Mouse (Mus musculus) midbrain, embryonic 14.5 days (tissue): ENCODE results near the gene Itga3. TPM values are rescaled to one million over a fixed set of nuclear protein-coding genes. Genes with fewer than 3 reads are reported as not detected.

Source experiments
- ATAC-seq: fragments of 200-750 bp; cut with Nextera tagmentation; 2 replicates; pipeline ENCODE4 v1.8.0; 2017; ENCODE audit warnings: moderate number of reproducible peaks, moderate library complexity; ENCODE audit not compliant: low FRiP score, low TSS enrichment
- DNase-seq: peaks from one replicate; pipeline ENCODE4 v3.0.0-alpha.2; 2015
- H3K27ac ChIP-seq: fragments of 300-500 bp; sonication (generic); replicated peaks from 2 replicates; pipeline ENCODE4 v1.5.1; 2014; ENCODE audit warnings: mild to moderate bottlenecking, low read depth, low read length, moderate library complexity
- H3K27me3 ChIP-seq: fragments of 300-500 bp; sonication (generic); 2 replicates; pipeline ENCODE4 v1.6.1; 2014; ENCODE audit warnings: low read length, control low read depth, mixed read lengths; ENCODE audit not compliant: control insufficient read depth, insufficient read depth
- H3K36me3 ChIP-seq: fragments of 300-500 bp; sonication (generic); 2 replicates; pipeline ENCODE4 v1.6.1; 2014; ENCODE audit warnings: low read length, control low read depth; ENCODE audit not compliant: control insufficient read depth, insufficient read depth
- H3K4me1 ChIP-seq: fragments of 300-500 bp; sonication (generic); 2 replicates; pipeline ENCODE4 v1.6.1; 2014; ENCODE audit warnings: mild to moderate bottlenecking, antibody characterized with exemption, low read length, control low read depth; ENCODE audit not compliant: control insufficient read depth, insufficient read depth
- H3K4me2 ChIP-seq: fragments of 300-500 bp; sonication (generic); 2 replicates; pipeline ENCODE4 v1.6.1; 2014; ENCODE audit warnings: mild to moderate bottlenecking, low read length, moderate library complexity
- H3K4me3 ChIP-seq: fragments of 300-500 bp; sonication (generic); replicated peaks from 2 replicates; pipeline ENCODE4 v1.5.1; 2014; ENCODE audit warnings: low read depth, low read length
- H3K9ac ChIP-seq: fragments of 300-500 bp; sonication (generic); replicated peaks from 2 replicates; pipeline ENCODE4 v1.6.1; 2014; ENCODE audit warnings: mild to moderate bottlenecking, low read length, moderate library complexity
- H3K9me3 ChIP-seq: fragments of 300-500 bp; sonication (generic); 2 replicates; pipeline ENCODE4 v1.6.1; 2016; ENCODE audit warnings: low read length, control low read depth, mixed read lengths; ENCODE audit not compliant: control insufficient read depth
- WGBS: fragments of 180-500 bp; shearing (Covaris S2); extraction: QIAGEN DNeasy Blood & Tissue Kit; methylation state at CpG from one replicate; pipeline ENCODE4 v1.1.7; 2014; 5-methylcytosine and 5-hydroxymethylcytosine counted together
- polyA plus RNA-seq: library from polyadenylated mRNA; unstranded; fragments of >200 nt; fragmentation: Nextera tagmentation; extraction: Ambion mirVana; gene quantifications from 2 replicates; pipeline ENCODE4 v1.2.1, GENCODE M21; 2014

The Itga3 gene
- polyA plus RNA-seq, 1 experiment from 2014 or later: 11.7 TPM

DNA sequence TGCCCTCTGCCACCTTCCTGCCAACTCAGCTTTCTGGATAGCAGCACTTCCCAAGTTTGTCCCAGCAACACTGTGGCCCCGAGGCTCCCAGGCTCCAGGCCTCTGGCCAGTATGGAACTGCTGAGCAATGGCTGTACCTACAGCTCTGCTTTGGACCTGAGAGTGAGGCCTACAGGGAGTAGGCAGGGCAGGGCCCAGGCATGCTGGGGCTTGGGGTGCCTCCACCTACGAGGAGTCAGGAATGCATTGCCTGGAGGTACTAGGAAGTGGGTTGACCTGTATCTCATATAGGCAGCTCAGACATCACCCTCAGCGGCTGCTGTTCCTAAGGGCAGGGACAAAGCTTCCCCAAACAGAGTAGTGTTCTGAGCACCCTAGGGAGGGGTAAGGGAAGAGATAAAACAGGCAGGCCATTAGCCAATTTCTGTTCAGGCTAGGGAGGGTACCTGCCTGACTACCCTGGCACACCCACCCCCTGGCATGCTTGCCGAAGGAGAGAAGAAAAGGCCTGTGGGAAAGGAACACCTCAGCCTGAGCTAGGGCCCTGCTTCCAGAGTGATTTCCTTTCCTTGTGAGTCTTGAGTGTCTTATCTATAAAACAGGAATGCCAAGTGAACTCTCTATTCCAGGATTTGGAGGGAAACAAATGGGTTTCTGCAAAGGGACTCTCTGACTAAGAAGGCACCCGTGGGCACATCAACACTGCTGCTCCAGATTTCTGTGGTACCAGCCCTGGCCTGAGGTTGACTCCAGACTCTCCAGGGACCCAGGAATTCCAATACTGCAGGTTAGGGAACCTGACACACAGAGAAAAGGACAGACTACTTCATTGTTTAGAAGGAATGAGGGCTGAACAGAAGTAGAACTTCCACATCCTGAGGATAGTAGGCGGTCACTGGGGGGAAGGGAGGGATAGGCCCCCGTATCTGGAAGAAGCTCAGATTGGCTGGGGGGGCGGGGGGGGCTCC, 6.2 kb downstream of the Itga3 start:
- WGBS: 71% methylated on average over 8 of the region's 8 CpGs
- H3K9me3 ChIP-seq: no peaks in the 10 kb centered on the region
- H3K27ac ChIP-seq: no peak overlapping the region
- ATAC-seq: no peak
- H3K4me1 ChIP-seq: peaks cover 9% of the 10 kb centered on the region
- peaks cover 5% of the 10 kb centered on the region; the same call in 1 of the 2 replicates for H3K27me3 ChIP-seq
- H3K4me2 ChIP-seq: no peak overlapping the region
- DNase-seq: no peak
- H3K36me3 ChIP-seq: peaks cover 5% of the 10 kb centered on the region; the same call in 1 of the 2 replicates
- H3K9ac ChIP-seq: no peak overlapping the region
- no peak overlapping the region for H3K4me3 ChIP-seq

DNA sequence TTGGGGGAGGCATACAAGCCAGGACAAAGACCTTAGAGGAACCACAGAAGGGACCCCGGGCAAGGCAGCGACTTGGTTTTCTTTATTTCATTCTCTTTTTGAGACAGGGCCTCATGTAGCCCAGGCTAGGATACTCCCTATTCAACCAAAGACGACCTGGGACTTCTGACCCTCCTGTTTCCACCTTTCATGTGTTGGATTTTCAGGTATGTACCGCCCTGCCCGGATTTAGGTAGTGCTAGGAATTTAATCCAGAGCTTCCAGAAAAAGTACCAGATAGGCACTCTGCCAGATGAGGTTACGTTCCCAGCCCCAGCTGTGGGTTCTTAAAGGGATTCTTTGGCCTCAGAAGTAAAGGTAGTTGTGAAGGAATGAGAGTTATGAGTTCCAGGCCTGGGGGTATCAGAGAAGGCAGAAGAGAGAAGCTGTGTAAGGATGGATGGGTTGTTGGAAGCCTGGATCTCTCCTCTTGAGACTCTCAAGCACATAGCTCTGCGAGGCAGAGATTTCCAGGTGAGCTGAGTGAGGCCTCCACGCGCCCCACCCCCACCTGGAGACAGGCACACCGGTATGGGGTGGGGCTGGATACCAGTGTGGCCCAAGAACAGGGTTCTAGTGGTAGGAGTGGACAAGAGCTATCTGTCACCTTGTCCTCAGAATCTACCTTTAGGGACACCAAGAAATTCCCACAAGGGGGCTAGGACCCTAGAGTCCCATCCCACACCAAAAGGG, 7.2 kb downstream of the Itga3 start:
- Histone ChIP-seq H3K9me3 (no peaks in the 10 kb centered on the region), H3K27ac (no peak overlapping the region), H3K27me3 (no peaks in the 10 kb centered on the region), H3K4me3 (no peak overlapping the region), H3K36me3 (peaks cover 7% of the 10 kb centered on the region; the same call in 1 of the 2 replicates), H3K4me2 (no peak overlapping the region), H3K4me1 (peaks cover 1% of the 10 kb centered on the region; the same call in 1 of the 2 replicates), H3K9ac (no peak overlapping the region)
- WGBS: 85% methylated on average over 10 of the region's 10 CpGs
- no peak for DNase-seq
- ATAC-seq: no peak

DNA sequence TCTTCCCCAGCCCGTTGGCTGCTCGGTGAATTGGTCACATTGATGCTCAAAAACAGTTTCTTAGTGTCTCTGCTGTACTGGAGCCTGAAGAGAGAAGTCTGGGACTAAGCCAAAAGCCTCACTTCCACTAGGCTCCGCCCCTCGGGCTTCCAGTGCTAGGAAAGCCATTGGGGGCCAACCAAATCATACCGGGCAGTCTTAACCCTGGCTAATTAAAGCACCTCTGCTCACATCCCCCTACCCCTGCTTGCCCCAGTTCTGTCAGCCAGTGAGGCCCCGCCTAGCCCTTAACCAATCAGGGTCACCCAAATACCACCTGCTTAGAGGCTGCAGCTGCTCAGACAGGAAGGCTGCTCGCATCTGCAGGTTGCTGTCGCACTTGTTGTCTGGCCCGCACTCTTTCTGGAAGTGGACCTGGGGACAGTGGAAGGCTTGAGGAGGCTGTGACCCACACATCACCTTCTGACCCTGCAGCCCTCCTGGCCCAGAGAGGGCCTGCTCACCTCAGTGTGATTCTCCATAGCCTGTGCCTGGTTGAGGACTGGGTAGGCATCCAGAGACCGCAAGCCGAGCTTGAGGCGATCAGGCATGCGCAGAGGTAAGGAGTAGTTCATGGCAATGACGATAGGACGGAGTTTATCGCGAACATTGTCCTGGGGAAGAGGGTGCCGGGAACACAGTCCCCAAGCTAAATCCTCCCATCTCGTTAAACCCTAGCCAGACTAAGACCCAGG, 19.7 kb downstream of the Itga3 start:
- 15% methylated on average over 19 of the region's 19 CpGs for WGBS
- DNase-seq: peak; percentile 49
- H3K4me2 ChIP-seq: peak overlapping the region; percentile 35
- no peaks in the 10 kb centered on the region for H3K9me3 ChIP-seq
- H3K4me1 ChIP-seq: peaks cover 8% of the 10 kb centered on the region; the same call in 1 of the 2 replicates
- peaks cover 9% of the 10 kb centered on the region; the same call in 1 of the 2 replicates for H3K36me3 ChIP-seq
- no peaks in the 10 kb centered on the region for H3K27me3 ChIP-seq
- no peak overlapping the region for H3K27ac ChIP-seq
- 0 out of 2 replicates have a peak overlapping the region, but pooled peaks have one; percentile 16 for H3K9ac ChIP-seq
- no peak overlapping the region for H3K4me3 ChIP-seq
- ATAC-seq: no peak

DNA sequence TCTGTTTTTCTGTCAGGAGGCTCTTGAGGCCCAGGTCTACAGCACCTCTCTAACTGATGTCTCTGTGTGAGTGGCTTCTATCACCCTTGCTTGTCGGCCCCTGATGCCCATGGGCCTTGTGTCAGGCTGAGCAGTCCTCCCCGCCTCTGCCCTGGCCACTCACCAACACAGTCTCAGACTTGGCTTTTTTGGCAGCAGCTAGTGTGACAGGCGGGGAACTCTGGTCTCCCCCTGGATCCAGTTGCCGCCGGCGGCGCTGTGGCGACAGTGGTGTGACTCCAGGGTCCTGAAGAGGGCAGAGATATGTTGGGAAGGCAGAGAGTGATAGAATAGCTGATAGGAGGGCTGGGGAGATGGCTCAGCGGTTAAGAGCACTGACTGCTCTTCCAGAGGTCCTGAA, 23.5 kb downstream of the Itga3 start:
- Histone ChIP-seq H3K27me3 (no peaks in the 10 kb centered on the region), H3K4me3 (no peak overlapping the region), H3K36me3 (0 out of 2 replicates have a peak, but pooled peaks cover 3% of the 10 kb centered on the region), H3K4me2 (no peak overlapping the region), H3K9ac (no peak overlapping the region), H3K27ac (no peak overlapping the region), H3K9me3 (no peaks in the 10 kb centered on the region), H3K4me1 (peaks cover 8% of the 10 kb centered on the region; the same call in 1 of the 2 replicates)
- 76% methylated on average over 9 of the region's 9 CpGs for WGBS
- DNase-seq: no peak
- no peak for ATAC-seq

GRCm38 (mm10) chr11:95046980-95047680, 29.5 kb downstream of the Itga3 start:
- H3K27me3 ChIP-seq: no peaks in the 10 kb centered on the region; the same call in 1 of the 2 replicates
- H3K36me3 ChIP-seq: peaks cover 8% of the 10 kb centered on the region
- H3K4me1 ChIP-seq: no peaks in the 10 kb centered on the region
- no peak overlapping the region for H3K4me3 ChIP-seq
- no peaks in the 10 kb centered on the region for H3K9me3 ChIP-seq
- ATAC-seq (no peak), DNase-seq (peak; percentile 86)
- 60% methylated on average over 9 of the region's 9 CpGs for WGBS
- no peak overlapping the region for H3K27ac ChIP-seq
- no peak overlapping the region for H3K4me2 ChIP-seq
- no peak overlapping the region for H3K9ac ChIP-seq

DNA sequence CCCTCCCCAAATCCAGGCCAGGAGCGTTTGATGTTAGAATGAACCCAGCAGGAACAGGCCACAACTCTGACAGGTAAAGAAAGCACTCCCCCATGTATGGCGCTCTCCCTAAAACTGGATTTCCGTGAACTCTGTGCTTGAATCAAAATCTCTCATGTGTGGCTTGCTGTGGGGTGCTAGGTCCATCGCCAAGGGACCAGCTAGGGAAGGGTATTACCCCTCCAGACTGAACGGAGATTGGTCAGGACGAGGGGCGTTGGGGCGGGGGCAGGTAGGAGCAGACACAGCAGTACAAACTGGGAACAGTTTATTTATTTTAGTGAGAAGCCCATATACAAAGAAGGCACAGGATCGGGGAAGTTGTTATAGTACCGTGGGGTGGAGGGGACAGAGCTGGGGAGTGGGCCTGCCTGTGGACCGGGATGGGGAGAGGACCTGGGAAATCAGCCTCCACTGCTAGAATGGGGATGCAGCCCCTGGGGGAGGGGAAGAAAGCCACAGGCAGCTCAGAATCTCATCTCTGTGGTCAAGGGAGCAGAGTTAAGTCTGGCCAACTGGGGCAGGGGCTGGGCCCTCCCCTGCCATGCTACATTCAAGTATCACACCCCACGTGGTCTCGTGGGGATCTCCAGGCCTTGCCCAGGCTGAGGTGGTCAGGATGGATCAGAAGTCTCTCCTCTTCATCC, 32.3 kb downstream of the Itga3 start:
- no peak overlapping the region for H3K4me3 ChIP-seq
- no peaks in the 10 kb centered on the region for H3K9me3 ChIP-seq
- no peaks in the 10 kb centered on the region; the same call in 1 of the 2 replicates for H3K27me3 ChIP-seq
- no peak overlapping the region for H3K27ac ChIP-seq
- no peak overlapping the region for H3K9ac ChIP-seq
- DNase-seq (no peak), ATAC-seq (no peak)
- WGBS: 54% methylated on average over 13 of the region's 13 CpGs
- peaks cover 8% of the 10 kb centered on the region for H3K36me3 ChIP-seq
- no peak overlapping the region for H3K4me2 ChIP-seq
- peaks cover 12% of the 10 kb centered on the region for H3K4me1 ChIP-seq

GRCm38 (mm10) chr11:95043608-95044007, 33.0 kb downstream of the Itga3 start:
- H3K36me3 ChIP-seq: peaks cover 8% of the 10 kb centered on the region
- 59% methylated on average over 7 of the region's 7 CpGs for WGBS
- H3K27ac ChIP-seq: no peak overlapping the region
- H3K27me3 ChIP-seq: no peaks in the 10 kb centered on the region; the same call in 1 of the 2 replicates
- H3K4me1 ChIP-seq: peaks cover 12% of the 10 kb centered on the region
- H3K9ac ChIP-seq: no peak overlapping the region
- no peak for ATAC-seq
- no peaks in the 10 kb centered on the region for H3K9me3 ChIP-seq
- H3K4me2 ChIP-seq: no peak overlapping the region
- no peak for DNase-seq
- H3K4me3 ChIP-seq: no peak overlapping the region
